Mouse (Mus musculus): ENCODE measurements around the gene Fxyd3. TPM values are rescaled to one million over a fixed set of nuclear protein-coding genes. Genes with fewer than 3 reads are reported as not detected.

Gene Fxyd3
- total and polyA plus RNA-seq, 3 experiments: not detected

GRCm38 (mm10) chr7:31036917-31037316 lies 39.6 kb downstream of the Fxyd3 start:
- H3K4me3 ChIP-seq (ENCODE audit: control insufficient read depth in 1 of 2, insufficient read depth in 1 of 2, low read depth in 2 of 2, low read length in 2 of 2): peak overlapping the region; percentile 64 to 71
- no peaks in the 10 kb centered on the region for H3K27me3 ChIP-seq (ENCODE audit: control insufficient read depth in 1 of 2, insufficient read depth in 2 of 2, low read length in 2 of 2)
- peak overlapping the region; percentile 73 for H3K27ac ChIP-seq (ENCODE audit: control insufficient read depth, low read depth, low read length)
- DNase-seq (ENCODE audit: low read depth, low spot score): peak; percentile 96
- H3K4me1 ChIP-seq (ENCODE audit: control insufficient read depth in 1 of 2, insufficient read depth in 2 of 2, low read length in 2 of 2): peaks cover 14 to 47% of the 10 kb centered on the region in 2 experiments
- H3K9ac ChIP-seq (ENCODE audit: control insufficient read depth, low read depth, low read length, poor library complexity, severe bottlenecking): peak overlapping the region; percentile 73
- no peaks in the 10 kb centered on the region; the same call in 1 of the 2 replicates for H3K79me2 ChIP-seq (ENCODE audit: control insufficient read depth, insufficient read depth, low read length, poor library complexity)
- peaks cover 0 to 26% of the 10 kb centered on the region in 2 experiments; a peak in 2 of 4 replicates for H3K36me3 ChIP-seq (ENCODE audit: control insufficient read depth in 1 of 2, insufficient read depth in 2 of 2, low read length in 2 of 2)
- no peaks in the 10 kb centered on the region for H3K9me3 ChIP-seq (replicated peaks; ENCODE audit: insufficient read depth, low read length)
- no peak for TF ChIP-seq POLR2AphosphoS5 (IDR thresholded peaks at IDR 0.05; ENCODE audit: borderline replicate concordance, low read depth, low read length)
- no peak for TF ChIP-seq RAD21 (IDR thresholded peaks at IDR 0.05; ENCODE audit: low read depth, low read length)
- TF ChIP-seq BHLHE40 (IDR thresholded peaks at IDR 0.05; ENCODE audit: borderline replicate concordance, low read depth, low read length): no peak
- TF ChIP-seq EP300 (IDR thresholded peaks at IDR 0.05; ENCODE audit: low read depth in 1 of 2, low read length in 2 of 2): no peak
- TF ChIP-seq MEF2A (IDR thresholded peaks at IDR 0.05; ENCODE audit: extremely low read depth, insufficient replicate concordance, low read depth, low read length, poor library complexity, severe bottlenecking): no peak
- peak; percentile 68 for TF ChIP-seq NELFE (IDR thresholded peaks at IDR 0.05; ENCODE audit: low read depth, low read length)
- TF ChIP-seq TCF12 (IDR thresholded peaks at IDR 0.05; ENCODE audit: low read depth, low read length): 0 out of 2 replicates have a peak, but pooled peaks have one; percentile 9
- TF ChIP-seq GATA1 (IDR thresholded peaks at IDR 0.05; ENCODE audit: low read depth, low read length): no peak
- no peak for TF ChIP-seq ZNF384 (IDR thresholded peaks at IDR 0.05; ENCODE audit: low read depth, low read length)
- TF ChIP-seq HCFC1 (IDR thresholded peaks at IDR 0.05; ENCODE audit: low read depth, low read length): peak; percentile 63
- TF ChIP-seq CHD2 (IDR thresholded peaks at IDR 0.05; ENCODE audit: low read length): peak; percentile 23; the same call in 1 of the 2 replicates
- no peak for TF ChIP-seq E2F4 (IDR thresholded peaks at IDR 0.05; ENCODE audit: borderline replicate concordance, low read depth, low read length)
- TF ChIP-seq MAZ (IDR thresholded peaks at IDR 0.05; ENCODE audit: low read depth, low read length): no peak
- no peak for TF ChIP-seq MYC (IDR thresholded peaks at IDR 0.05; ENCODE audit: low read depth, low read length)
- peak; percentile 63 for TF ChIP-seq SIN3A (IDR thresholded peaks at IDR 0.05; ENCODE audit: low read length)
- no peak for TF ChIP-seq MAFK (IDR thresholded peaks at IDR 0.05; ENCODE audit: borderline replicate concordance, low read depth, low read length)
- TF ChIP-seq TBP (IDR thresholded peaks at IDR 0.05; ENCODE audit: low read depth, low read length): peak; percentile 87
- TF ChIP-seq CHD1 (IDR thresholded peaks at IDR 0.05; ENCODE audit: low read depth, low read length): no peak
- TF ChIP-seq TAL1 (IDR thresholded peaks at IDR 0.05; ENCODE audit: low read length): no peak
- no peak for TF ChIP-seq MYB (IDR thresholded peaks at IDR 0.05; ENCODE audit: low read depth, low read length)
- no peak for TF ChIP-seq SMC3 (IDR thresholded peaks at IDR 0.05; ENCODE audit: low read depth, low read length)
- TF ChIP-seq RCOR1 (IDR thresholded peaks at IDR 0.05; ENCODE audit: low read depth, low read length): no peak
- TF ChIP-seq POLR2AphosphoS2 (IDR thresholded peaks at IDR 0.05; ENCODE audit: low read length): peak; percentile 91
- TF ChIP-seq POLR2A (IDR thresholded peaks at IDR 0.05; ENCODE audit: control insufficient read depth in 1 of 2, insufficient read depth in 1 of 2, low read depth in 1 of 2, low read length in 2 of 2, poor library complexity in 1 of 2): peak; percentile 60 to 90
- peak; percentile 28; the same call in 1 of the 2 replicates for TF ChIP-seq MXI1 (IDR thresholded peaks at IDR 0.05; ENCODE audit: low read depth, low read length)
- TF ChIP-seq JUND (IDR thresholded peaks at IDR 0.05; ENCODE audit: low read depth, low read length): no peak
- peak; percentile 97 for TF ChIP-seq USF1 (IDR thresholded peaks at IDR 0.05; ENCODE audit: low read depth, low read length)
- no peak for TF ChIP-seq ETS1 (IDR thresholded peaks at IDR 0.05; ENCODE audit: low read depth, low read length)
- TF ChIP-seq ZKSCAN1 (IDR thresholded peaks at IDR 0.05; ENCODE audit: low read depth, low read length): no peak
- peak in 1 of 2 experiments; percentile 86; a peak in 2 of 4 replicates for TF ChIP-seq USF2 (IDR thresholded peaks at IDR 0.05; ENCODE audit: borderline replicate concordance in 1 of 2, insufficient read depth in 1 of 2, low read depth in 1 of 2, low read length in 2 of 2)
- no peak for TF ChIP-seq UBTF (IDR thresholded peaks at IDR 0.05; ENCODE audit: borderline replicate concordance, insufficient read depth, low read depth, low read length)
- peak; percentile 76 for TF ChIP-seq MAX (IDR thresholded peaks at IDR 0.05; ENCODE audit: low read length)
- TF ChIP-seq KAT2A (conservative IDR thresholded peaks at IDR 0.05; ENCODE audit: low read depth, low read length): no peak
- TF ChIP-seq ZMIZ1 (IDR thresholded peaks at IDR 0.05; ENCODE audit: low read depth, low read length): peak; percentile 87; the same call in 1 of the 2 replicates
- no peak for TF ChIP-seq NRF1 (IDR thresholded peaks at IDR 0.05; ENCODE audit: insufficient read depth, low read depth, low read length, poor library complexity, severe bottlenecking)
- no peak for TF ChIP-seq GABPA (IDR thresholded peaks at IDR 0.05; ENCODE audit: low read depth, low read length)
- no peak for TF ChIP-seq CTCF (IDR thresholded peaks at IDR 0.05 in 2 of 3, conservative IDR thresholded peaks at IDR 0.05 in 1 of 3; ENCODE audit: control insufficient read depth in 1 of 3, insufficient read depth in 1 of 3, low read depth in 2 of 3, low read length in 3 of 3, poor library complexity in 1 of 3, severe bottlenecking in 1 of 3)
- no peak for TF ChIP-seq ZC3H11A (IDR thresholded peaks at IDR 0.05; ENCODE audit: low read depth, low read length)

All from MEL (cell line).